Mouse (Mus musculus) myocyte (in vitro differentiated cells): Measurements from ENCODE around the gene Ppt1. TPM values are rescaled to one million over a fixed set of nuclear protein-coding genes. Genes with fewer than 3 reads are reported as not detected.

Experiments used
- H3K27me3 ChIP-seq: one replicate; pipeline ENCODE4 v1.6.1; 2011; ENCODE audit not compliant: control insufficient read depth, insufficient read depth, insufficient read length
- H3K36me3 ChIP-seq: one replicate; pipeline ENCODE4 v1.6.1; 2011; ENCODE audit not compliant: control insufficient read depth, insufficient read depth
- H3K4me2 ChIP-seq: one replicate; pipeline ENCODE4 v1.6.1; 2011; ENCODE audit warnings: low read depth, control low read depth
- H3K4me3 ChIP-seq: one replicate; pipeline ENCODE4 v1.5.1; 2011; ENCODE audit warnings: mild to moderate bottlenecking, control low read depth, moderate library complexity
- H3K79me2 ChIP-seq: one replicate; pipeline ENCODE4 v1.6.1; 2011; ENCODE audit not compliant: control insufficient read depth, insufficient read depth
- H3ac ChIP-seq: one replicate; pipeline ENCODE4 v1.6.1; 2011; ENCODE audit not compliant: control insufficient read depth, insufficient read length
- CEBPB ChIP-seq: IDR thresholded peaks from 2 replicates; pipeline ENCODE4 v1.6.1; 2011; ENCODE audit warnings: mild to moderate bottlenecking, moderate library complexity; ENCODE audit not compliant: poor library complexity, insufficient read depth, severe bottlenecking
- E2F4 ChIP-seq: IDR thresholded peaks from one replicate; pipeline ENCODE4 v1.6.1; 2011; ENCODE audit warnings: mild to moderate bottlenecking, control low read depth, moderate library complexity; ENCODE audit not compliant: insufficient read depth
- MAX ChIP-seq: IDR thresholded peaks from one replicate; pipeline ENCODE4 v1.6.1; 2011; ENCODE audit warnings: low read depth, mild to moderate bottlenecking, control low read depth
- MYOD1 ChIP-seq, 3 experiments: IDR thresholded peaks; one replicate each; pipeline ENCODE4 v1.6.1; 2011; ENCODE audit warnings: control low read depth in 2 of 3, low read depth in 2 of 3, mild to moderate bottlenecking in 2 of 3, moderate library complexity in 1 of 3; ENCODE audit not compliant: insufficient read length in 2 of 3, control insufficient read depth in 1 of 3
- MYOG ChIP-seq, 3 experiments: IDR thresholded peaks; one replicate each; pipeline ENCODE4 v1.6.1; 2011; ENCODE audit warnings: control low read depth in 2 of 3, low read depth in 2 of 3, mild to moderate bottlenecking in 2 of 3; ENCODE audit not compliant: insufficient read length in 2 of 3, control insufficient read depth in 1 of 3, insufficient read depth in 1 of 3
- POLR2A ChIP-seq: IDR thresholded peaks from one replicate; pipeline ENCODE4 v1.6.1; 2011; ENCODE audit warnings: low read depth, mild to moderate bottlenecking, control low read depth, moderate library complexity; ENCODE audit not compliant: insufficient read length
- POLR2AphosphoS2 ChIP-seq: IDR thresholded peaks from one replicate; pipeline ENCODE4 v1.6.1; 2011; ENCODE audit warnings: low read depth, control low read depth; ENCODE audit not compliant: insufficient read length
- REST ChIP-seq: IDR thresholded peaks from one replicate; pipeline ENCODE4 v1.6.1; 2011; ENCODE audit warnings: mild to moderate bottlenecking, control low read depth, moderate library complexity; ENCODE audit not compliant: insufficient read depth, insufficient read length
- SRF ChIP-seq: IDR thresholded peaks from one replicate; pipeline ENCODE4 v1.6.1; 2011; ENCODE audit warnings: low read depth; ENCODE audit not compliant: control insufficient read depth, insufficient read length
- TCF12 ChIP-seq: IDR thresholded peaks from one replicate; pipeline ENCODE4 v1.6.1; 2011; ENCODE audit warnings: mild to moderate bottlenecking, control low read depth; ENCODE audit not compliant: poor library complexity, insufficient read depth, severe bottlenecking
- TCF3 ChIP-seq: IDR thresholded peaks from one replicate; pipeline ENCODE4 v1.6.1; 2011; ENCODE audit warnings: low read depth, control low read depth; ENCODE audit not compliant: insufficient read length
- USF1 ChIP-seq: IDR thresholded peaks from one replicate; pipeline ENCODE4 v1.6.1; 2011; ENCODE audit warnings: low read depth, mild to moderate bottlenecking, control low read depth, moderate library complexity
- polyA plus RNA-seq: library from polyadenylated mRNA; unstranded; fragments of >200 nt; fragmentation: generic; extraction: Trizol; gene quantifications from one replicate; pipeline ENCODE4 v1.2.1, GENCODE M21; 2012; ENCODE audit warnings: missing spikeins

Ppt1 gene
- polyA plus RNA-seq, 1 experiment: 49.9 TPM

- TF ChIP-seq REST (no peak), E2F4 (no peak), SRF (no peak), TCF12 (no peak), MYOD1 (IDR thresholded peaks at IDR 0.05; ENCODE audit: control insufficient read depth in 1 of 3, insufficient read length in 2 of 3, low read depth in 2 of 3) (no peak), CEBPB (no peak), USF1 (no peak), MAX (no peak), TCF3 (no peak), POLR2A (no peak), POLR2AphosphoS2 (no peak), MYOG (IDR thresholded peaks at IDR 0.05; ENCODE audit: control insufficient read depth in 1 of 3, insufficient read depth in 1 of 3, insufficient read length in 2 of 3, low read depth in 2 of 3) (no peak)
- H3K36me3 ChIP-seq: no peaks in the 10 kb centered on the region
- H3K4me3 ChIP-seq: no peak overlapping the region
- H3K27me3 ChIP-seq: peaks cover 6% of the 10 kb centered on the region
- H3K4me2 ChIP-seq: no peak overlapping the region
- H3K79me2 ChIP-seq: no peaks in the 10 kb centered on the region
- no peak overlapping the region for H3ac ChIP-seq
Measured at GRCm38 (mm10) chr4:122898313-122898712, 62.3 kb downstream of the Ppt1 start.

GRCm38 (mm10) chr4:122902156-122902555 lies 66.1 kb downstream of the Ppt1 start:
- TF ChIP-seq TCF3: no peak
- no peak for TF ChIP-seq TCF12
- no peak for TF ChIP-seq USF1
- no peak for TF ChIP-seq MAX
- no peak for TF ChIP-seq POLR2AphosphoS2
- no peak for TF ChIP-seq SRF
- no peak for TF ChIP-seq POLR2A
- no peak for TF ChIP-seq MYOG (IDR thresholded peaks at IDR 0.05; ENCODE audit: control insufficient read depth in 1 of 3, insufficient read depth in 1 of 3, insufficient read length in 2 of 3, low read depth in 2 of 3)
- TF ChIP-seq REST: no peak
- TF ChIP-seq CEBPB: no peak
- no peak for TF ChIP-seq E2F4
- TF ChIP-seq MYOD1 (IDR thresholded peaks at IDR 0.05; ENCODE audit: control insufficient read depth in 1 of 3, insufficient read length in 2 of 3, low read depth in 2 of 3): no peak
- Histone ChIP-seq H3K79me2 (no peaks in the 10 kb centered on the region), H3K27me3 (peaks cover 6% of the 10 kb centered on the region), H3K4me2 (no peak overlapping the region), H3ac (no peak overlapping the region), H3K36me3 (no peaks in the 10 kb centered on the region), H3K4me3 (no peak overlapping the region)

DNA sequence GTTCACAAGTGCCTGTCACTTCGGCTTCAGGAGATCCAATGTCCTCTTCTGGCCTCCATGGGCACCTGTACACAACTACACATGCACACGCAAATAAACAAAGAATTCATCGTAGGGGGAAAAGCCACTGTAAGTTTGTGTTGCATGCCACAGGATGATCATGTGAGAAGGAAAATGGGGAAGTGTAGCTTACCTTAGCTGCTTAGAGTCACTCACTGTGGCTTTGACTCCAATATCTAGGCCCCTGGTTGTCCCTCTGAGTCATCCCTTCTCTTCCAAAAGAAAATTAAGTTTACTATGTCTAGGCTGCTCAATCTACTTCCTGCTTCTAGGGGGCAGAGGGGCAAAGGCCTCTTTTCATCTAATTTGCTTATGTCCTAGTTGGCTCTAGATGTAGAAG lies 67.7 kb downstream of the Ppt1 start:
- no peak overlapping the region for H3K4me2 ChIP-seq
- H3K27me3 ChIP-seq: no peaks in the 10 kb centered on the region
- no peak overlapping the region for H3K4me3 ChIP-seq
- no peaks in the 10 kb centered on the region for H3K36me3 ChIP-seq
- no peaks in the 10 kb centered on the region for H3K79me2 ChIP-seq
- no peak overlapping the region for H3ac ChIP-seq
- TF ChIP-seq POLR2AphosphoS2 (no peak), TCF12 (no peak), SRF (no peak)

DNA sequence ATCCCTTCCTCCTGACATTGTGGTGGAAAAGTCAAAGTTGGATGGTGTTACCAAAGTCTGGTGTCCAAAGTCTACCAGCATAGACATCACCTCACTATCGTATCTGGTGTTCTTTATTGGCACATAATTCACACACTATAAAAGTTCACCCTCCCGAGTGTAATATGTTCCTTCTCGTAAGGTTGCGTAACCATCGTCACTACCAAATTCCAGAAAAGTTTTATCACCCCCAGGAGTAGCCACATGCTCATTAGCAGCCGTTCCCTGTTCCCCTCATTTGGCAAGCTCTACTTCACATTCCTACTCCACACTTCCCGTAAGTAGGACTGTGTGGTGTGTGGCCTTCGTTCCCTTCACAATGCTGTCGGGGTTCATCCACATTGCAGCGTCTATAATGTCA lies 69.3 kb downstream of the Ppt1 start:
- no peak overlapping the region for H3K4me3 ChIP-seq
- TF ChIP-seq TCF12: no peak
- no peak for TF ChIP-seq MYOD1 (IDR thresholded peaks at IDR 0.05; ENCODE audit: control insufficient read depth in 1 of 3, insufficient read length in 2 of 3, low read depth in 2 of 3)
- no peak for TF ChIP-seq POLR2A
- no peak for TF ChIP-seq MYOG (IDR thresholded peaks at IDR 0.05; ENCODE audit: control insufficient read depth in 1 of 3, insufficient read depth in 1 of 3, insufficient read length in 2 of 3, low read depth in 2 of 3)
- no peak for TF ChIP-seq E2F4
- TF ChIP-seq POLR2AphosphoS2: no peak
- no peak for TF ChIP-seq TCF3
- no peak for TF ChIP-seq USF1
- TF ChIP-seq REST: no peak
- no peak for TF ChIP-seq SRF
- no peak for TF ChIP-seq CEBPB
- TF ChIP-seq MAX: no peak

More for the DNA sequence above, 69.3 kb downstream of the Ppt1 start:
- no peak overlapping the region for H3K4me2 ChIP-seq
- no peaks in the 10 kb centered on the region for H3K27me3 ChIP-seq
- H3ac ChIP-seq: no peak overlapping the region
- H3K36me3 ChIP-seq: no peaks in the 10 kb centered on the region
- no peaks in the 10 kb centered on the region for H3K79me2 ChIP-seq

Other genes with a start within 250 kb of the Ppt1 start
- gene 9530002B09Rik, start 147.0 kb upstream of the Ppt1 start, polyA plus RNA-seq: not detected
- 167 TPM for gene Cap1, start 49.8 kb downstream of the Ppt1 start, polyA plus RNA-seq
- 7.5 TPM for gene Mfsd2a, start 124.9 kb downstream of the Ppt1 start, polyA plus RNA-seq
- gene Mycl, start 159.4 kb downstream of the Ppt1 start, polyA plus RNA-seq: 9.6 TPM
- gene Trit1, start 180.4 kb downstream of the Ppt1 start, polyA plus RNA-seq: 14.2 TPM